Mouse (Mus musculus) kidney, postnatal 36 days (tissue): ENCODE results near the gene Usp49.

Experiments
- DNase-seq, 2 experiments: peaks; one replicate each; pipeline ENCODE4 v3.0.0; 2021 to 2022; ENCODE audit warnings: mixed read lengths in 2 of 2

The Usp49 gene

GRCm38 (mm10) chr17:47694503-47695336 lies 64.2 kb downstream of the Usp49 start, which contains the start of gene Prickle4:
TSS of gene Prickle4 (minus strand) at chr17:47694736.
- DNase-seq = peak; percentile 98 to 99

- DNase-seq = no peak
Measured at GRCm38 (mm10) chr17:47695337-47695710, 64.8 kb downstream of the Usp49 start.

- peak; percentile 76 to 87 for DNase-seq
Measured at GRCm38 (mm10) chr17:47698156-47698555, 67.7 kb downstream of the Usp49 start.

- peak; percentile 45 to 56 for DNase-seq
Measured at GRCm38 (mm10) chr17:47699055-47699454, 68.6 kb downstream of the Usp49 start.

- no peak for DNase-seq
Measured at GRCm38 (mm10) chr17:47701793-47702192, 71.3 kb downstream of the Usp49 start.

- DNase-seq = no peak
Measured at GRCm38 (mm10) chr17:47702548-47703345, 72.3 kb downstream of the Usp49 start.

GRCm38 (mm10) chr17:47703556-47703955 lies 73.1 kb downstream of the Usp49 start:
- no peak for DNase-seq

GRCm38 (mm10) chr17:47704692-47705091 lies 74.2 kb downstream of the Usp49 start:
- DNase-seq = peak in 1 of 2 experiments; percentile 61

- peak in 1 of 2 experiments; percentile 30 for DNase-seq
Measured at GRCm38 (mm10) chr17:47706196-47706595, 75.7 kb downstream of the Usp49 start.

- peak; percentile 45 to 61 for DNase-seq
Measured at GRCm38 (mm10) chr17:47707961-47708360, 77.5 kb downstream of the Usp49 start.

- DNase-seq = no peak
Measured at GRCm38 (mm10) chr17:47708972-47709371, 78.5 kb downstream of the Usp49 start.

- DNase-seq = no peak
Measured at GRCm38 (mm10) chr17:47710036-47710435, 79.5 kb downstream of the Usp49 start.

- DNase-seq = no peak
Measured at GRCm38 (mm10) chr17:47711883-47712282, 81.4 kb downstream of the Usp49 start.

- no peak for DNase-seq
Measured at GRCm38 (mm10) chr17:47712889-47713571, 82.5 kb downstream of the Usp49 start.

- DNase-seq = no peak
Measured at GRCm38 (mm10) chr17:47715037-47715436, 84.5 kb downstream of the Usp49 start.

GRCm38 (mm10) chr17:47721183-47721582 lies 90.7 kb downstream of the Usp49 start:
- DNase-seq = no peak

GRCm38 (mm10) chr17:47726566-47726965 lies 96.1 kb downstream of the Usp49 start, which contains the start of gene Pgc:
TSS of gene Pgc (plus strand) at chr17:47726842.
- no peak for DNase-seq

GRCm38 (mm10) chr17:47730633-47731575 lies 100.4 kb downstream of the Usp49 start:
- no peak for DNase-seq

- no peak for DNase-seq
Measured at GRCm38 (mm10) chr17:47735553-47736100, 105.1 kb downstream of the Usp49 start.
